Mouse (Mus musculus) kidney, embryonic 15.5 days (tissue): ENCODE results near the gene 5330417C22Rik. TPM values are rescaled to one million over a fixed set of nuclear protein-coding genes. Genes with fewer than 3 reads are reported as not detected.
"Not testable (repeated sequence)": the region's sequence is repeated elsewhere in the genome, so short reads cannot be mapped to it uniquely, and the experiment has no call there.

Source experiments
- ATAC-seq: fragments of 200-750 bp; cut with Nextera tagmentation; replicated peaks from 2 replicates; pipeline ENCODE4 v1.8.0; 2017; ENCODE audit warnings: moderate TSS enrichment; ENCODE audit not compliant: low FRiP score
- H3K27ac ChIP-seq: fragments of 300-500 bp; sonication (generic); 2 replicates; pipeline ENCODE4 v1.5.1; 2015; ENCODE audit warnings: mild to moderate bottlenecking, inconsistent platforms
- H3K27me3 ChIP-seq: fragments of 300-500 bp; sonication (generic); 2 replicates; pipeline ENCODE4 v1.6.1; 2015; ENCODE audit warnings: inconsistent platforms
- H3K36me3 ChIP-seq: fragments of 300-500 bp; sonication (generic); 2 replicates; pipeline ENCODE4 v1.6.1; 2015; ENCODE audit warnings: inconsistent platforms
- H3K4me1 ChIP-seq: fragments of 300-500 bp; sonication (generic); 2 replicates; pipeline ENCODE4 v1.6.1; 2015; ENCODE audit warnings: inconsistent platforms
- H3K4me2 ChIP-seq: fragments of 300-500 bp; sonication (generic); 2 replicates; pipeline ENCODE4 v1.6.1; 2015; ENCODE audit warnings: moderate library complexity, mild to moderate bottlenecking, inconsistent platforms
- H3K4me3 ChIP-seq: fragments of 300-500 bp; sonication (generic); replicated peaks from 2 replicates; pipeline ENCODE4 v1.5.1; 2015; ENCODE audit warnings: mild to moderate bottlenecking, inconsistent platforms
- H3K9ac ChIP-seq: fragments of 300-500 bp; sonication (generic); 2 replicates; pipeline ENCODE4 v1.6.1; 2015; ENCODE audit warnings: mild to moderate bottlenecking, inconsistent platforms
- H3K9me3 ChIP-seq: fragments of 300-500 bp; sonication (generic); replicated peaks from 2 replicates; pipeline ENCODE4 v1.6.1; 2016; ENCODE audit warnings: inconsistent platforms
- whole genome bisulfite sequencing: fragments of 180-500 bp; shearing (Covaris S2); methylation state at CpG from one replicate; pipeline ENCODE4 v1.1.7; 2015; ENCODE audit warnings: mixed read lengths; 5-methylcytosine and 5-hydroxymethylcytosine counted together
- polyA plus RNA-seq: library from polyadenylated mRNA; unstranded; fragments of >200 nt; fragmentation: Nextera tagmentation; extraction: Ambion mirVana; gene quantifications from 2 replicates; pipeline ENCODE4 v1.2.1, GENCODE M21; 2015

The 5330417C22Rik gene
- polyA plus RNA-seq, result 1.00 and 1.1 TPM in 2 replicates

GRCm38 (mm10) chr3:108536517-108537260 lies at the start of gene 5330417C22Rik:
5330417C22Rik (minus strand) TSS chr3:108536536.
- Histone ChIP-seq H3K27me3 (peaks cover 39% of the 10 kb centered on the region), H3K9me3 (no peaks in the 10 kb centered on the region), H3K36me3 (no peaks in the 10 kb centered on the region), H3K9ac (no peak within 1 kb of the TSS), H3K4me2 (peak within 1 kb of the TSS; percentile 77), H3K4me1 (peaks cover 15% of the 10 kb centered on the region), H3K4me3 (peak within 1 kb of the TSS; percentile 46), H3K27ac (no peak within 1 kb of the TSS)
- under 1% methylated on average over 34 of the region's 35 CpGs for WGBS
- ATAC-seq, result peak; percentile 70; the same call in 1 of the 2 replicates

- ATAC-seq, result no peak
- Histone ChIP-seq H3K4me2 (no peak overlapping the region), H3K9ac (no peak overlapping the region), H3K4me1 (no peaks in the 10 kb centered on the region), H3K36me3 (peaks cover 8% of the 10 kb centered on the region; the same call in 1 of the 2 replicates), H3K27me3 (no peaks in the 10 kb centered on the region), H3K9me3 (no peaks in the 10 kb centered on the region), H3K27ac (no peak overlapping the region), H3K4me3 (no peak overlapping the region)
- WGBS, result 78% methylated on average over 4 of the region's 4 CpGs
Measured at GRCm38 (mm10) chr3:108584580-108584979, 48.2 kb upstream of the 5330417C22Rik start.

GRCm38 (mm10) chr3:108574018-108574417 lies 37.7 kb upstream of the 5330417C22Rik start:
- Histone ChIP-seq H3K4me2 (no peak overlapping the region), H3K9ac (no peak overlapping the region), H3K4me1 (peaks cover 14% of the 10 kb centered on the region), H3K9me3 (no peaks in the 10 kb centered on the region), H3K4me3 (no peak overlapping the region), H3K27me3 (no peaks in the 10 kb centered on the region), H3K36me3 (peaks cover 9% of the 10 kb centered on the region; the same call in 1 of the 2 replicates), H3K27ac (no peak overlapping the region)
- ATAC-seq, result no peak
- 89% methylated on average over 5 of the region's 5 CpGs for WGBS

GRCm38 (mm10) chr3:108572309-108573010 lies 36.1 kb upstream of the 5330417C22Rik start:
- WGBS, result 42% methylated on average over 18 of the region's 18 CpGs
- Histone ChIP-seq H3K4me3 (peak overlapping the region; percentile 71), H3K27ac (no peak overlapping the region), H3K27me3 (no peaks in the 10 kb centered on the region), H3K36me3 (0 out of 2 replicates have a peak, but pooled peaks cover 3% of the 10 kb centered on the region), H3K4me2 (peak overlapping the region; percentile 72), H3K4me1 (peaks cover 14% of the 10 kb centered on the region), H3K9me3 (no peaks in the 10 kb centered on the region), H3K9ac (peak overlapping the region; percentile 75)
- ATAC-seq, result no peak

GRCm38 (mm10) chr3:108571443-108572294 lies 35.3 kb upstream of the 5330417C22Rik start, which contains the start of gene Taf13:
Taf13 (plus strand) TSS chr3:108571698.
- H3K9ac ChIP-seq, result peak within 1 kb of the TSS; percentile 75
- peak; percentile 99 for ATAC-seq
- H3K36me3 ChIP-seq, result 0 out of 2 replicates have a peak, but pooled peaks cover 3% of the 10 kb centered on the region
- H3K4me3 ChIP-seq, result peak within 1 kb of the TSS; percentile 71
- H3K9me3 ChIP-seq, result no peaks in the 10 kb centered on the region
- WGBS, result under 1% methylated on average over 42 of the region's 42 CpGs
- H3K4me1 ChIP-seq, result peaks cover 14% of the 10 kb centered on the region
- peak within 1 kb of the TSS; percentile 72 for H3K4me2 ChIP-seq
- H3K27me3 ChIP-seq, result no peaks in the 10 kb centered on the region
- peak within 1 kb of the TSS; percentile 71 for H3K27ac ChIP-seq

GRCm38 (mm10) chr3:108570813-108571212 lies 34.5 kb upstream of the 5330417C22Rik start:
- Histone ChIP-seq H3K9ac (no peak overlapping the region), H3K36me3 (no peaks in the 10 kb centered on the region), H3K4me3 (peak overlapping the region; percentile 71), H3K27ac (no peak overlapping the region), H3K4me1 (peaks cover 14% of the 10 kb centered on the region), H3K4me2 (peak overlapping the region; percentile 72), H3K9me3 (no peaks in the 10 kb centered on the region), H3K27me3 (no peaks in the 10 kb centered on the region)
- 88% methylated on average over 14 of the region's 14 CpGs for WGBS
- no peak for ATAC-seq

- H3K27ac ChIP-seq, H3K9me3 ChIP-seq, H3K9ac ChIP-seq, H3K27me3 ChIP-seq, H3K4me2 ChIP-seq, H3K36me3 ChIP-seq, ATAC-seq, H3K4me3 ChIP-seq: not testable (repeated sequence)
- WGBS, result 44% methylated on average over 3 of the region's 3 CpGs
- peaks cover 14% of the 10 kb centered on the region for H3K4me1 ChIP-seq
Measured at GRCm38 (mm10) chr3:108569636-108570035, 33.3 kb upstream of the 5330417C22Rik start.

- Histone ChIP-seq H3K4me1 (peaks cover 15% of the 10 kb centered on the region), H3K9me3 (no peaks in the 10 kb centered on the region), H3K36me3 (no peaks in the 10 kb centered on the region), H3K27me3 (no peaks in the 10 kb centered on the region), H3K27ac (no peak overlapping the region), H3K4me3 (no peak overlapping the region), H3K9ac (no peak overlapping the region), H3K4me2 (no peak overlapping the region)
- 61% methylated on average over 15 of the region's 15 CpGs for WGBS
- ATAC-seq, result no peak
Measured at GRCm38 (mm10) chr3:108567990-108568877, 31.9 kb upstream of the 5330417C22Rik start.

GRCm38 (mm10) chr3:108563309-108563708 lies 27.0 kb upstream of the 5330417C22Rik start:
- ATAC-seq, result no peak; the same call in 1 of the 2 replicates
- H3K9ac ChIP-seq, result peak overlapping the region; percentile 49
- H3K4me1 ChIP-seq, result peaks cover 19% of the 10 kb centered on the region
- 7% methylated on average over 4 of the region's 4 CpGs for WGBS
- H3K27me3 ChIP-seq, result no peaks in the 10 kb centered on the region
- peak overlapping the region; percentile 91 for H3K27ac ChIP-seq
- H3K4me3 ChIP-seq, result peak overlapping the region; percentile 75
- H3K9me3 ChIP-seq, result no peaks in the 10 kb centered on the region
- H3K4me2 ChIP-seq, result peak overlapping the region; percentile 88
- peaks cover 19% of the 10 kb centered on the region for H3K36me3 ChIP-seq

- no peaks in the 10 kb centered on the region for H3K9me3 ChIP-seq
- WGBS, result 8% methylated on average over 15 of the region's 15 CpGs
- peak overlapping the region; percentile 75 for H3K4me3 ChIP-seq
- peaks cover 19% of the 10 kb centered on the region for H3K4me1 ChIP-seq
- H3K27me3 ChIP-seq, result no peaks in the 10 kb centered on the region
- ATAC-seq, result peak; percentile 74
- H3K36me3 ChIP-seq, result peaks cover 24% of the 10 kb centered on the region
- H3K9ac ChIP-seq, result peak overlapping the region; percentile 49
- peak overlapping the region; percentile 88 for H3K4me2 ChIP-seq
- peak overlapping the region; percentile 91 for H3K27ac ChIP-seq
Measured at GRCm38 (mm10) chr3:108562777-108563271, 26.5 kb upstream of the 5330417C22Rik start.
